In genomic region chr2:101796287-101797115, GRCm38 (mm10) we compare ENCODE assay signal across 8 mouse cellular contexts.
DNase-seq lines count a peak whose midpoint lies in the region; ATAC-seq and TF ChIP-seq lines count a peak whose summit lies in the region.

No protein-coding gene starts in this region.

- WGBS in hindbrain, postnatal 0 days, result 2% methylated on average over 55 of the region's 55 CpGs
- WGBS in macrophage (ENCODE audit: missing documents), result 3% methylated on average over 55 of the region's 55 CpGs

- intact Hi-C loops in left cerebral cortex, adult 2 months (cut with DNase I), result loop anchor here (5.0 kb wide), 1 partner anchor 79 kb away; no protein-coding TSS in a partner anchor

- H3K27me3 ChIP-seq in hindbrain, postnatal 0 days (ENCODE audit: insufficient read depth, low read length), result no peaks in the 10 kb centered on the region

- peak overlapping the region; percentile 47 for H3K4me3 ChIP-seq in hindbrain, postnatal 0 days (ENCODE audit: low read length)
- H3K4me3 ChIP-seq in left cerebral cortex, adult 2 months, result peak overlapping the region; percentile 41
- peak overlapping the region; percentile 60 for H3K4me3 ChIP-seq in macrophage (ENCODE audit: inconsistent target)

- TF ChIP-seq CTCF in hindbrain, postnatal 0 days (IDR thresholded peaks at IDR 0.05; ENCODE audit: low read depth), result peak; percentile 84
- peak; percentile 73 for TF ChIP-seq CTCF in left cerebral cortex, adult 2 months (IDR thresholded peaks at IDR 0.05)

- peak overlapping the region; percentile 40; the same call in 1 of the 2 replicates for H3K9ac ChIP-seq in hindbrain, postnatal 0 days (replicated peaks; ENCODE audit: low read length)

- peak overlapping the region; percentile 93 for H3K4me2 ChIP-seq in hindbrain, postnatal 0 days (ENCODE audit: low read depth, low read length)

- no peaks in the 10 kb centered on the region for H3K36me3 ChIP-seq in hindbrain, postnatal 0 days (ENCODE audit: insufficient read depth, low read length)
- H3K36me3 ChIP-seq in macrophage (ENCODE audit: inconsistent target), result no peaks in the 10 kb centered on the region; the same call in 1 of the 2 replicates

- H3K79me2 ChIP-seq in macrophage (ENCODE audit: inconsistent target), result peaks cover 24% of the 10 kb centered on the region; the same call in 1 of the 2 replicates

- peak; percentile 87 for DNase-seq in R1 (ENCODE audit: low read depth, low spot score)
- DNase-seq in cerebellum, postnatal 4 days (ENCODE audit: low spot score in 2 of 2), result peak; percentile 67 to 84
- DNase-seq in gastrocnemius, postnatal 10 days, result peak; percentile 86
- peak; percentile 85 for DNase-seq in hindbrain, postnatal 0 days (ENCODE audit: low spot score)
- DNase-seq in left cerebral cortex, adult 2 months (ENCODE audit: extremely low spot score in 1 of 2, low spot score in 2 of 2), result peak; percentile 57
- DNase-seq in retina, postnatal 7 days (ENCODE audit: low read depth, low spot score), result peak; percentile 64
- peak; percentile 88 for DNase-seq in thymus, postnatal 4 days

- no peaks in the 10 kb centered on the region for H3K9me3 ChIP-seq in hindbrain, postnatal 0 days (ENCODE audit: low read length)

- peaks cover 10% of the 10 kb centered on the region; the same call in 1 of the 2 replicates for H3K4me1 ChIP-seq in hindbrain, postnatal 0 days (ENCODE audit: insufficient read depth, low read length)

- peak overlapping the region; percentile 48; the same call in 1 of the 2 replicates for H3K27ac ChIP-seq in hindbrain, postnatal 0 days
- peak overlapping the region; percentile 62 for H3K27ac ChIP-seq in left cerebral cortex, adult 2 months
- peak overlapping the region; percentile 49 for H3K27ac ChIP-seq in macrophage

- ATAC-seq in hindbrain, postnatal 0 days, result peak; percentile 80

Comparison
In these comparisons a context has a peak if more than half of its experiments do, and no peak if none do; other contexts are left out.
1. Peak in every context shown above with its lines: DNase-seq, ATAC-seq, H3K4me3 ChIP-seq and H3K27ac ChIP-seq.